Mouse (Mus musculus): ENCODE data around the gene Pop5.

GRCm38 (mm10) chr5:115262502-115263291 lies 27.1 kb downstream of the Pop5 start:
- TF ChIP-seq CTCF (IDR thresholded peaks at IDR 0.05; ENCODE audit: low read depth, low read length) (no peak), EP300 (IDR thresholded peaks at IDR 0.05; ENCODE audit: insufficient read depth, low read depth, low read length) (no peak)

Data from ES-Bruce4 (cell line).